Mouse (Mus musculus) heart, embryonic 14.5 days (tissue): ENCODE measurements around the gene Abhd17c. TPM values are rescaled to one million over a fixed set of nuclear protein-coding genes. Genes with fewer than 3 reads are reported as not detected.
A peak's percentile ranks its signal among the peaks of the same experiment; 100 is the strongest.

Experiments
- ATAC-seq: fragments of 200-750 bp; cut with Nextera tagmentation; 2 replicates; pipeline ENCODE4 v1.8.0; 2017; ENCODE audit warnings: low read depth, moderate TSS enrichment; ENCODE audit not compliant: insufficient number of reproducible peaks, insufficient read depth, low FRiP score
- H3K27ac ChIP-seq, 2 experiments: fragments of 200-500 bp in 1 of 2; fragments of 300-500 bp in 1 of 2; sonication (generic) in 1 of 2; replicated peaks in 1 of 2; 2 replicates each; pipeline ENCODE4 v1.5.1; 2012 to 2014; ENCODE audit warnings: low read depth in 2 of 2, low read length in 2 of 2, control low read depth in 1 of 2, mild to moderate bottlenecking in 1 of 2, mixed read lengths in 1 of 2; ENCODE audit not compliant: control insufficient read depth in 1 of 2, insufficient read depth in 1 of 2
- H3K27me3 ChIP-seq: fragments of 300-500 bp; sonication (generic); 2 replicates; pipeline ENCODE4 v1.6.1; 2014; ENCODE audit warnings: mild to moderate bottlenecking, low read length, control low read depth; ENCODE audit not compliant: control insufficient read depth, insufficient read depth
- H3K36me3 ChIP-seq: fragments of 300-500 bp; sonication (generic); 2 replicates; pipeline ENCODE4 v1.6.1; 2014; ENCODE audit warnings: mild to moderate bottlenecking, control low read depth, low read length, mixed read lengths; ENCODE audit not compliant: control insufficient read depth, insufficient read depth
- H3K4me1 ChIP-seq, 2 experiments: fragments of 200-500 bp in 1 of 2; fragments of 300-500 bp in 1 of 2; sonication (generic) in 1 of 2; 2 replicates each; pipeline ENCODE4 v1.6.1; 2012 to 2014; ENCODE audit warnings: low read length in 2 of 2, control low read depth in 1 of 2, mixed read lengths in 1 of 2; ENCODE audit not compliant: control insufficient read depth in 2 of 2, insufficient read depth in 2 of 2
- H3K4me2 ChIP-seq: fragments of 300-500 bp; sonication (generic); 2 replicates; pipeline ENCODE4 v1.6.1; 2014; ENCODE audit warnings: mild to moderate bottlenecking, low read length
- H3K4me3 ChIP-seq, 2 experiments: fragments of 200-500 bp in 1 of 2; fragments of 300-500 bp in 1 of 2; sonication (generic) in 1 of 2; 2 replicates each; pipeline ENCODE4 v1.5.1; 2012 to 2014; ENCODE audit warnings: low read length in 2 of 2, mild to moderate bottlenecking in 2 of 2, control low read depth in 1 of 2, low read depth in 1 of 2, moderate library complexity in 1 of 2; ENCODE audit not compliant: control insufficient read depth in 1 of 2, insufficient read depth in 1 of 2
- H3K9ac ChIP-seq: fragments of 300-500 bp; sonication (generic); 2 replicates; pipeline ENCODE4 v1.6.1; 2014; ENCODE audit warnings: mild to moderate bottlenecking, low read length
- H3K9me3 ChIP-seq: fragments of 300-500 bp; sonication (generic); 2 replicates; pipeline ENCODE4 v1.6.1; 2016; ENCODE audit warnings: low read length, control low read depth; ENCODE audit not compliant: control insufficient read depth
- WGBS: fragments of 180-500 bp; shearing (Covaris S2); extraction: QIAGEN DNeasy Blood & Tissue Kit; methylation state at CpG from one replicate; pipeline ENCODE4 v1.1.7; 2014; 5-methylcytosine and 5-hydroxymethylcytosine counted together
- polyA plus RNA-seq: library from polyadenylated mRNA; unstranded; fragments of >200 nt; fragmentation: Nextera tagmentation; extraction: Ambion mirVana; gene quantifications from 2 replicates; pipeline ENCODE4 v1.2.1, GENCODE M21; 2014

The Abhd17c gene
- polyA plus RNA-seq, 1 experiment from 2014 or later = 82.0 TPM

GRCm38 (mm10) chr7:84152374-84152773, 681 bp upstream of the Abhd17c start:
- Histone ChIP-seq H3K4me1 (peaks cover 5 to 26% of the 10 kb centered on the region in 2 experiments), H3K27me3 (no peaks in the 10 kb centered on the region), H3K9me3 (no peaks in the 10 kb centered on the region), H3K9ac (peak overlapping the region; percentile 98), H3K4me3 (peak overlapping the region; percentile 51 to 93), H3K4me2 (peak overlapping the region; percentile 78), H3K36me3 (peaks cover 5% of the 10 kb centered on the region; the same call in 1 of the 2 replicates), H3K27ac (no peak overlapping the region)
- WGBS = 50% methylated on average over 6 of the region's 6 CpGs
- ATAC-seq = no peak

- peak overlapping the region; percentile 63 to 95 for H3K27ac ChIP-seq
- no peaks in the 10 kb centered on the region for H3K27me3 ChIP-seq
- peak overlapping the region; percentile 98 for H3K9ac ChIP-seq
- H3K36me3 ChIP-seq = peaks cover 5% of the 10 kb centered on the region; the same call in 1 of the 2 replicates
- H3K4me3 ChIP-seq = peak overlapping the region; percentile 51 to 93
- H3K9me3 ChIP-seq = no peaks in the 10 kb centered on the region
- ATAC-seq = peak; percentile 93
- H3K4me2 ChIP-seq = peak overlapping the region; percentile 78
- WGBS = under 1% methylated on average over 45 of the region's 55 CpGs
- peaks cover 8 to 30% of the 10 kb centered on the region in 2 experiments for H3K4me1 ChIP-seq
Measured at GRCm38 (mm10) chr7:84151960-84152334, 254 bp upstream of the Abhd17c start.

- no peaks in the 10 kb centered on the region for H3K9me3 ChIP-seq
- ATAC-seq = no peak; the same call in 1 of the 2 replicates
- 7% methylated on average over 13 of the region's 13 CpGs for WGBS
- peak overlapping the region; percentile 78 for H3K4me2 ChIP-seq
- H3K4me1 ChIP-seq = peaks cover 12 to 45% of the 10 kb centered on the region in 2 experiments
- no peaks in the 10 kb centered on the region for H3K27me3 ChIP-seq
- peak overlapping the region; percentile 98 for H3K9ac ChIP-seq
- peak overlapping the region; percentile 51 to 93 for H3K4me3 ChIP-seq
- peak overlapping the region; percentile 63 to 95 for H3K27ac ChIP-seq
- peaks cover 5% of the 10 kb centered on the region; the same call in 1 of the 2 replicates for H3K36me3 ChIP-seq
Measured at GRCm38 (mm10) chr7:84150361-84151000, 1.2 kb downstream of the Abhd17c start.

- no peaks in the 10 kb centered on the region for H3K27me3 ChIP-seq
- H3K4me3 ChIP-seq = peak overlapping the region; percentile 38 to 93
- no peak for ATAC-seq
- WGBS = 30% methylated on average over 4 of the region's 4 CpGs
- H3K9ac ChIP-seq = peak overlapping the region; percentile 98
- peak overlapping the region; percentile 78 for H3K4me2 ChIP-seq
- H3K36me3 ChIP-seq = peaks cover 5% of the 10 kb centered on the region; the same call in 1 of the 2 replicates
- H3K4me1 ChIP-seq = peaks cover 15 to 52% of the 10 kb centered on the region in 2 experiments
- H3K27ac ChIP-seq = no peak overlapping the region; a peak in 1 of 4 replicates
- no peaks in the 10 kb centered on the region for H3K9me3 ChIP-seq
Measured at GRCm38 (mm10) chr7:84149821-84150220, 1.9 kb downstream of the Abhd17c start.

GRCm38 (mm10) chr7:84148896-84149295, 2.8 kb downstream of the Abhd17c start:
- peaks cover 5% of the 10 kb centered on the region; the same call in 1 of the 2 replicates for H3K36me3 ChIP-seq
- H3K9ac ChIP-seq = no peak overlapping the region
- WGBS = 81% methylated on average over 3 of the region's 3 CpGs
- no peak overlapping the region for H3K27ac ChIP-seq
- no peaks in the 10 kb centered on the region for H3K27me3 ChIP-seq
- H3K4me1 ChIP-seq = peaks cover 17 to 61% of the 10 kb centered on the region in 2 experiments
- H3K4me2 ChIP-seq = peak overlapping the region; percentile 78
- H3K4me3 ChIP-seq = no peak overlapping the region; a peak in 1 of 4 replicates
- no peaks in the 10 kb centered on the region for H3K9me3 ChIP-seq
- ATAC-seq = no peak

GRCm38 (mm10) chr7:84147746-84148145, 3.9 kb downstream of the Abhd17c start:
- H3K9me3 ChIP-seq = no peaks in the 10 kb centered on the region
- 90% methylated on average over 1 of the region's 1 CpGs for WGBS
- H3K9ac ChIP-seq = no peak overlapping the region
- no peak for ATAC-seq
- no peak overlapping the region for H3K4me2 ChIP-seq
- no peaks in the 10 kb centered on the region for H3K27me3 ChIP-seq
- H3K4me3 ChIP-seq = no peak overlapping the region
- peaks cover 5% of the 10 kb centered on the region; the same call in 1 of the 2 replicates for H3K36me3 ChIP-seq
- no peak overlapping the region for H3K27ac ChIP-seq
- H3K4me1 ChIP-seq = peaks cover 26 to 71% of the 10 kb centered on the region in 2 experiments

- peaks cover 5% of the 10 kb centered on the region; the same call in 1 of the 2 replicates for H3K36me3 ChIP-seq
- H3K9me3 ChIP-seq = no peaks in the 10 kb centered on the region
- 53% methylated on average over 2 of the region's 2 CpGs for WGBS
- ATAC-seq = no peak
- no peak overlapping the region for H3K4me3 ChIP-seq
- no peak overlapping the region for H3K27ac ChIP-seq
- peaks cover 31 to 88% of the 10 kb centered on the region in 2 experiments for H3K4me1 ChIP-seq
- 0 out of 2 replicates have a peak overlapping the region, but pooled peaks have one; percentile 5 for H3K4me2 ChIP-seq
- H3K27me3 ChIP-seq = no peaks in the 10 kb centered on the region
- H3K9ac ChIP-seq = no peak overlapping the region; the same call in 1 of the 2 replicates
Measured at GRCm38 (mm10) chr7:84145633-84146032, 6.1 kb downstream of the Abhd17c start.
